Mouse (Mus musculus) stomach, postnatal 0 days (tissue): ENCODE measurements at regions not wholly inside any gene's neighbourhood (a gene's known extent, or its start where the extent isn't known, plus 50 kb on each side); places are given as distances from the start of the nearest gene placed in this dataset.

Experiments used
- ATAC-seq: fragments of 200-750 bp; cut with Nextera tagmentation; 2 replicates; pipeline ENCODE4 v1.8.0; 2017; ENCODE audit not compliant: low FRiP score, low TSS enrichment
- DNase-seq: peaks from one replicate; pipeline ENCODE4 v3.0.0-alpha.2; 2016; ENCODE audit warnings: low spot score
- H3K27ac ChIP-seq: fragments of 300-500 bp; sonication (generic); replicated peaks from 2 replicates; pipeline ENCODE4 v1.5.1; 2014; ENCODE audit warnings: mild to moderate bottlenecking, control low read depth
- H3K27me3 ChIP-seq: fragments of 300-500 bp; sonication (generic); 2 replicates; pipeline ENCODE4 v1.6.1; 2014; ENCODE audit warnings: low read length; ENCODE audit not compliant: control insufficient read depth, insufficient read depth
- H3K36me3 ChIP-seq: fragments of 300-500 bp; sonication (generic); 2 replicates; pipeline ENCODE4 v1.6.1; 2014; ENCODE audit warnings: low read length, mixed read lengths; ENCODE audit not compliant: control insufficient read depth, insufficient read depth
- H3K4me1 ChIP-seq: fragments of 300-500 bp; sonication (generic); replicated peaks from 2 replicates; pipeline ENCODE4 v1.6.1; 2014; ENCODE audit warnings: antibody characterized with exemption; ENCODE audit not compliant: control insufficient read depth, insufficient read depth
- H3K4me2 ChIP-seq: fragments of 300-500 bp; sonication (generic); replicated peaks from 2 replicates; pipeline ENCODE4 v1.6.1; 2014; ENCODE audit warnings: low read depth, mild to moderate bottlenecking, control low read depth, moderate library complexity
- H3K4me3 ChIP-seq: fragments of 300-500 bp; sonication (generic); 2 replicates; pipeline ENCODE4 v1.5.1; 2014; ENCODE audit warnings: low read depth, low read length, control low read depth
- H3K9ac ChIP-seq: fragments of 300-500 bp; sonication (generic); 2 replicates; pipeline ENCODE4 v1.6.1; 2014; ENCODE audit warnings: mild to moderate bottlenecking, low read length, control low read depth, mixed read lengths
- H3K9me3 ChIP-seq: fragments of 300-500 bp; sonication (generic); 2 replicates; pipeline ENCODE4 v1.6.1; 2016; ENCODE audit warnings: low read length; ENCODE audit not compliant: control insufficient read depth
- CTCF ChIP-seq: IDR thresholded peaks from 2 replicates; pipeline ENCODE4 v1.5.1; 2016; ENCODE audit warnings: antibody characterized with exemption, low read depth, mild to moderate bottlenecking, moderate library complexity
- EP300 ChIP-seq: optimal IDR thresholded peaks from 2 replicates; pipeline ENCODE3; 2016; ENCODE audit warnings: antibody characterized with exemption
- WGBS: fragments of 180-500 bp; shearing (Covaris S2); extraction: QIAGEN DNeasy Blood & Tissue Kit; methylation state at CpG from one replicate; pipeline ENCODE4 v1.1.7; 2014; 5-methylcytosine and 5-hydroxymethylcytosine counted together

GRCm38 (mm10) chr3:105130228-105130627 lies 63.6 kb downstream of the 4930564D02Rik start:
- DNase-seq: no peak
- H3K27ac ChIP-seq: no peak overlapping the region
- TF ChIP-seq CTCF (no peak), EP300 (no peak)
- no peak overlapping the region for H3K4me2 ChIP-seq
- no peak overlapping the region for H3K4me3 ChIP-seq
- no peaks in the 10 kb centered on the region for H3K36me3 ChIP-seq
- H3K4me1 ChIP-seq: no peaks in the 10 kb centered on the region
- no peak for ATAC-seq
- 94% methylated on average over 4 of the region's 4 CpGs for WGBS
- H3K9ac ChIP-seq: no peak overlapping the region
- H3K27me3 ChIP-seq: no peaks in the 10 kb centered on the region
- H3K9me3 ChIP-seq: no peaks in the 10 kb centered on the region

GRCm38 (mm10) chr3:105131053-105131452 lies 64.4 kb downstream of the 4930564D02Rik start:
- ATAC-seq (no peak), DNase-seq (no peak)
- Histone ChIP-seq H3K9ac (no peak overlapping the region), H3K4me2 (no peak overlapping the region), H3K4me1 (no peaks in the 10 kb centered on the region), H3K4me3 (no peak overlapping the region), H3K9me3 (no peaks in the 10 kb centered on the region), H3K27me3 (no peaks in the 10 kb centered on the region), H3K36me3 (no peaks in the 10 kb centered on the region), H3K27ac (no peak overlapping the region)
- TF ChIP-seq CTCF (no peak), EP300 (no peak)
- 75% methylated on average over 6 of the region's 6 CpGs for WGBS

- TF ChIP-seq EP300 (no peak), CTCF (no peak)
- Histone ChIP-seq H3K27me3 (no peaks in the 10 kb centered on the region), H3K4me3 (no peak overlapping the region), H3K4me2 (no peak overlapping the region), H3K36me3 (no peaks in the 10 kb centered on the region), H3K9me3 (no peaks in the 10 kb centered on the region), H3K27ac (no peak overlapping the region), H3K4me1 (no peaks in the 10 kb centered on the region), H3K9ac (no peak overlapping the region)
- DNase-seq (no peak), ATAC-seq (no peak)
- WGBS: 79% methylated on average over 4 of the region's 4 CpGs
Observed at GRCm38 (mm10) chr3:105133011-105133410, 66.4 kb downstream of the 4930564D02Rik start.

GRCm38 (mm10) chr3:105141170-105141971 lies 74.7 kb downstream of the 4930564D02Rik start:
- H3K9me3 ChIP-seq: no peaks in the 10 kb centered on the region
- TF ChIP-seq CTCF: no peak
- TF ChIP-seq EP300: no peak
- no peak for DNase-seq
- H3K4me2 ChIP-seq: no peak overlapping the region
- H3K36me3 ChIP-seq: no peaks in the 10 kb centered on the region
- no peaks in the 10 kb centered on the region for H3K4me1 ChIP-seq
- H3K9ac ChIP-seq: no peak overlapping the region
- WGBS: 42% methylated on average over 14 of the region's 14 CpGs
- no peaks in the 10 kb centered on the region for H3K27me3 ChIP-seq
- no peak overlapping the region for H3K4me3 ChIP-seq
- ATAC-seq: peak; percentile 59; the same call in 1 of the 2 replicates
- peak overlapping the region; percentile 53 for H3K27ac ChIP-seq

GRCm38 (mm10) chr3:105142631-105143030 lies 76.0 kb downstream of the 4930564D02Rik start:
- Histone ChIP-seq H3K4me3 (no peak overlapping the region), H3K9ac (no peak overlapping the region), H3K4me2 (no peak overlapping the region), H3K27ac (no peak overlapping the region), H3K36me3 (no peaks in the 10 kb centered on the region), H3K27me3 (no peaks in the 10 kb centered on the region), H3K9me3 (no peaks in the 10 kb centered on the region), H3K4me1 (no peaks in the 10 kb centered on the region)
- no peak for TF ChIP-seq EP300
- ATAC-seq (peak; percentile 64; the same call in 1 of the 2 replicates), DNase-seq (no peak)

GRCm38 (mm10) chr3:105151475-105152157 lies 85.0 kb downstream of the 4930564D02Rik start:
- no peaks in the 10 kb centered on the region for H3K27me3 ChIP-seq
- no peaks in the 10 kb centered on the region for H3K9me3 ChIP-seq
- H3K27ac ChIP-seq: no peak overlapping the region
- H3K36me3 ChIP-seq: no peaks in the 10 kb centered on the region
- no peak overlapping the region for H3K4me2 ChIP-seq
- WGBS: 19% methylated on average over 11 of the region's 11 CpGs
- H3K9ac ChIP-seq: no peak overlapping the region
- no peak overlapping the region for H3K4me3 ChIP-seq
- ATAC-seq (0 out of 2 replicates have a peak, but pooled peaks have one; percentile 24), DNase-seq (peak; percentile 38)
- no peak for TF ChIP-seq EP300
- peak; percentile 75 for TF ChIP-seq CTCF
- H3K4me1 ChIP-seq: no peaks in the 10 kb centered on the region
